Mouse (Mus musculus): ENCODE measurements around the gene Sncb.
"Not testable (repeated sequence)": the region's sequence is repeated elsewhere in the genome, so short reads cannot be mapped to it uniquely, and the experiment has no call there.

Sncb gene

DNA sequence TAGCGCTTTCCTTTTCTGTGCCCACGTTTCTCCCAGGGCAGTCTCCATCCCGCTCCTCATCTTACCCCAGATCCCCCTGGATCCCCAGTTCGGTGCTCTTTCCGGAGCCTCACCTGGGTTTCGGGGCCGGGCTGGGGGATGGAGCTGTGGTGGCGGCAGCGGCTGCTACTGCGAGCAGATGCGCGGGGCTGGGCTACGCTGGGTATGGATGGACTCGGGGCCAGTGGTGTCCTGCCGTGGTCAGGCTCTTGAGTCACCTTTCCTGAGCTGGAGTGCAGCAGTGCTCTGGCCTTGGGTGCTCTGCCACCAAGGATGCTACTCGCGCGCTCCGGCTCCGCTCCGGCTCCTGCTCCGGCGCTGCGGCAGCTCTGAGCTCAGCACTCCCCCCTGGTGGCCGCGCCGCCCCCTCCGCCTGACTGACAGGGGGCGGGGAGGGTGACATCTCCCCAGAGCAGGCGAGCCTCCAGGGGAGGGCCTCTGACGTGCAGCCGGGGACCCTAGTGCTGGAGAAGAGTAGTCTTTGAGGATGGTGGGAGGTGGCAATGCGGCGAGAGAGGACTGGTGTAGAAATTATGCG lies at the start of gene Sncb:
TSS of gene Sncb (minus strand) at position 404 of the 577 bp plus-strand sequence.
- peak; percentile 93 to 94 for DNase-seq

GRCm38 (mm10) chr13:54813381-54813780 lies 47.0 kb upstream of the Sncb start:
- no peak for DNase-seq

DNA sequence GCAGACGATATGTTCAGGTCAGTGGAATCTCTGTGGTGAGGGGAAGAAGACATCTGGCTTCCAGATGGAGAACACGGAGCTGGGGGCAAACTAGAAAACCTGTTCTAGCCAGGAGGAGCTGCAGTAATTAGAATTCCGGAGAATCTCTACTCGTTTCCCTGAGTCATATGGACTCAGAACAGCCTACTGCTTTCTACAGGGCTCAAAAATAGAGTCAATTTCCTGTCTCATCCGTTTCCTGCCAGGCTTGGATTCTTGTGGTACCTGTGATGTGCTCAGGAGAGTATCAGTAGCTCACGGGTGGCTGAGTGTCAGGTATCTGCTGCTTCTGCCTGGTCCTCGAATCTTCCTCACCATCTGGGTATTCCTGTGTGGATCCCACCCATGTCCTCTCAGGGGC lies 45.1 kb upstream of the Sncb start:
- DNase-seq, result no peak

DNA sequence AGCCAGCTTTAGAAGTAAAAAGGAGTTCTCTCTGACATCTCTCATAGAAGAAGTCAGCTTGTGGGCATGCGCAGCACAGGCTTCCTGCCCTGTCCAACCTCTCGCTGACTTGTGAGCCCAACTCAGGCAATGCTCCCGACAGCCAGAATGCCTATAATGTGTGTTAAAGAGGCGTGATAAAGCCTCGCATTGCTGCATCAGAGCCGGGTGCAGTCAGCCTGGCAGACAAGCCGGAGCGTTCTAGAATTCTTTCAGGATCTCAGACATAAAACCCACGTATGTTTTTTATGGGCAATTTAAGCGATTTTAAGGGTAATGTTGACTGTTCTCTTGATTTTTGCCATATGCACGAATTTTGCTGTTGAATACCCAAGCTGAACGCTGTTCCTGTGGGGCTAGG lies 41.7 kb upstream of the Sncb start:
- DNase-seq, result no peak

GRCm38 (mm10) chr13:54806434-54806976 lies 40.1 kb upstream of the Sncb start:
- DNase-seq, result no peak

GRCm38 (mm10) chr13:54805134-54805838 lies 38.9 kb upstream of the Sncb start:
- DNase-seq, result peak; percentile 81 to 87

DNA sequence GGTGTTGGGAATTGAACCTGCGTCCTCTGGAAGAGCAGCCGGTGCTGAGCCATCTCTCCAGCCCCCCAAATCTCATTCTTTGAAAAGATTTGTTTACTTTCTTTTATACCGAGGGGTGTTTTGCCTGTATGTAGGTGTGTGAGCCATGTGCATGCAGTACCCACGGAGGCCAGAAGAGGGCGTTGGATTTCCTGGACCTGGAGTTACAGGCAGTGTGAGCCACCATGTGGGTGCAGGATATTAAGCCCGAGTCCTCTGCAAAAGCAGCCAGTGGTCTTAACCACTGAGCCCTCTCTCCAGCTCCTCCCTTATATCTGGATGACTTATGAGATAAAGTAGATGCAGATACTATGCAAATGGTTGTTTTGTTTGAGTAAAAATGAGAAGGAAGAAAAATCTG lies 36.6 kb upstream of the Sncb start:
- no peak for DNase-seq

DNA sequence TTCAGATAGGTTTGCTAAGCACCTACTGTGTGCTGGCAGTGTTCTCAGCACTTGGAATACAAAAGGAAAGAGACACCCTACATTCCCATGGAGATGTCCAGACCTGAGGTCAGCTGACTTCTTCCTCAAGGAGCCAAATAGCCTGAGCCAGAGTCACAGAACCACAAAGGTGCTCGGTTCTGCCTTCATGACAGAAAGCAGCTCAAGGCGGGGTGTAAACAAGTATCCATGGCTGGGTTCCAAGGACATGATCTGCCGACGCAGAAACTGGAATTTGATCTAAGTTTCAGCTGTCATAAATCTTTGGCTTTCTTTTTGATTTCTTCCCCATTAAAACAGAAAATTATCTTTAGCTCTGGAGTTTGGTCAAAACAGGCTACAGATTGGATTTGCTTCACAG lies 33.8 kb upstream of the Sncb start:
- DNase-seq, result no peak

DNA sequence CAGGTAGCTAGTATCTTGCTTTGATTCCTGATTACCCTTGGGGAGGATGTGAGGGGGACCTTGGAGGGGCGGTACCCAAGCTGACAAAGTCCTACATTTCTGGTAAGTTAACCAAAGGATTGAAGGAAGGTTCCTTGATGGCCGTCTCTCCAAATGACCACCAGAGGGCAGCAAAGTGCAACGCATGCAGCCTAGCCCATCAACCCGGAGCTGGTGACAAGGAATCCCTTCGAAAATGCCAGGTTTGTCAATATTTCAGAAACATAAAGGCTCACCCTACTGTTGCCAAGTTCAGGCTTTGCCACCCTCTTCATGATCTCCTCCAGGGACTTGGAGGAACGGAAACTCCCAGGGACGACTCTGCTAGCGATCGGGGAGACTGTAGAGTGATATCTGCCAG lies 33.3 kb upstream of the Sncb start:
- DNase-seq, result peak; percentile 90 to 94

DNA sequence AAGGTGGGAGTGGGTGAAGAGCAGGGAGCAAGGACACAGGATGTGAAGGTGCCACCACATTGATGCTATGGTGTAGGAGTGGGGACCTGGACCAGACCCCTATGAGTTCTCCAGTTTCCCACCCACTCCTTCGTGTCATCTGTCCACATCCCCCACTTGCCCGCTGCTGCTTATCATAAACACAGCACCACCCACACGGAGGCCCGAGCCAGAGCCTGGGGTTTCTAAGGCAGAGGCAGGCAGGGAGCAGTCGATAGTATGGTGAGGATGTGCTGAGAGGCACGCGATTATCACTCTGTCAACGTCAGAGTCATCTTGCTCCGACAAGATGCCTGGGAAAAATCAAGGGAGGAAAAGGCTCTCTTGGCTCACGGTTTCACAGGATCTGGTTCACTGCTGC lies 32.3 kb upstream of the Sncb start:
- DNase-seq, result no peak

DNA sequence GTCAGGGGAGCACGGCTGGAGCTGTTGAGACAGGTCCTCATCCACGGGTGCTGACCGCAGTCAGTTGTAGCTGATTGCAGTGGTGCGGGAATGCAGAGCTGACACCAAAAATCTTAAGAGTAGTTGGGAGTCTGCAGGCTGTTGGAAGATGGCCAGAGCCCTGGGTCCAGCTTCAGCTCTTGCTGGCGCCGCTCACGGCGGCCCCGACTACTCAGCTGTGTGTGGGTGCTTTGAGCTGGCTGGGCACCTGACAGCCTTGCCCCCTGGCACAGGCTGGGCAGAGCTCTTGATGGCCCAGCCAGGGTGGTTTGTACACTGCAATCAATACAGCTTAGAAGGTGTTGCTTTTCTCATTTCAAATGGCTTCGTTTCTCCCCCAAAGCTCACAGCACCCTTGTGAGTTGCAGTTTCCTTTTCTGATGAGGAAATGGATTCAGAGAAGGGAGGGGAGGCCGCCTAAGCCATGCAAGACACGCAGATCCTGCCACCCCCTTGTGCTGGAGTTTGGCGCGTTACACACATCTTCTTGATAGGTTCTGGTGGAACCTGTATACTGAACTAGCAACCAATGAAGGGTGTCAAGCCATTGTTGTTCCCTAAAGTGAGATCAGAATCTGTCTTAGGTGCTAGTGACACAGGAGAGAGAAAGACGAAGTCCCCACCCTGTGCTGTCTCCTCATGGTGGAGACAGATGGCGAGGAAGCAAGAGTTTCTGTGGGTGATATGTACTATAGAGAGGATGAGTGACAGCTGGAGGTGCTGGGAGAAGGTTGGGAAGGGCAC lies 31.7 kb upstream of the Sncb start:
- no peak for DNase-seq

GRCm38 (mm10) chr13:54797356-54797755 lies 31.0 kb upstream of the Sncb start:
- DNase-seq, result peak; percentile 63 to 78

DNA sequence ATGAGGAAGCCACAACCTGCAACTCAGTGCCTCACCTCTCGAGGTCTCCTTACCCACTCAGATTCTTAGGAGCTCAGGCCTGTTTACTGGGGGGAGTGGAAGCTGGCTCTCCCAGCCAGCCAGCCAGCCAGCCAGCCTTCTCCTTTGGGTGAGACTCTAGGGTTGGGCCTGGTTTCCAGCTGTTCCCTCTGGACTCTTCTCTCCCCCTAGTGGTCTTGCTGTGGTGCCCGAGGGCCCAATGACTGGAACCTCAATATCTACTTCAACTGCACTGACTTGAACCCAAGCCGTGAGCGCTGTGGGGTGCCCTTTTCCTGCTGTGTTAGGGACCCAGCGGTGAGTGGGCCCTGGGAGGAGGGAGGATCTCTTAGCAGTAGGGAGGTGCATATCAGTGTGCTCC lies 28.4 kb upstream of the Sncb start:
- DNase-seq, result no peak

DNA sequence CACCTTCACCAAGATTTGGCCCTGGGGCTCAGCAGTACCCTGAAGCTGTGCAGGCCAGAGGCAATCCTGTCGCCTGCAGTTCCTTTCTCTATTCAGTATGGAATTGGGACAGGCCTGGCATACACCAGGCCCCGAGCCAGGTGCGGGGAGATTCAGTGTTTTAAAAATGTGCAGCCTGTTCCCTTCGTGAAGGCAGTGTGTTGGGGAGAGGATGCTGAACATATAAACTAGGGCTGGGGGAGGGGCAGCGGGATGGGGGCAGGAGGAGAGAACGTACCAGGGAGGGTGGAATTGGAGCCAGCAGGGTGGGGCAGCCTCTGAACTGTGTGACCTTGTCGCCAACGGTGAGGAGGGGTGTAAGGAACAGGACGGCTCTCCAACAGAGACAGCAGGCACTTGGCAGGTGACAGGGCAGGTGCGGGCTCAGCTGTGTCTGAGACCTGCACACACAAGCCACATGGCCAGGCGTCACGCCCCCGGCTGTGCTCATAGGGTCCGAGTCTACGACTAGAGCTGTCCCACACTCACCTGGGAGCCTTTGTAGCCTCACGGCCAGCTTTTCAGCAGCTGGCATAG lies 27.7 kb upstream of the Sncb start:
- no peak for DNase-seq

DNA sequence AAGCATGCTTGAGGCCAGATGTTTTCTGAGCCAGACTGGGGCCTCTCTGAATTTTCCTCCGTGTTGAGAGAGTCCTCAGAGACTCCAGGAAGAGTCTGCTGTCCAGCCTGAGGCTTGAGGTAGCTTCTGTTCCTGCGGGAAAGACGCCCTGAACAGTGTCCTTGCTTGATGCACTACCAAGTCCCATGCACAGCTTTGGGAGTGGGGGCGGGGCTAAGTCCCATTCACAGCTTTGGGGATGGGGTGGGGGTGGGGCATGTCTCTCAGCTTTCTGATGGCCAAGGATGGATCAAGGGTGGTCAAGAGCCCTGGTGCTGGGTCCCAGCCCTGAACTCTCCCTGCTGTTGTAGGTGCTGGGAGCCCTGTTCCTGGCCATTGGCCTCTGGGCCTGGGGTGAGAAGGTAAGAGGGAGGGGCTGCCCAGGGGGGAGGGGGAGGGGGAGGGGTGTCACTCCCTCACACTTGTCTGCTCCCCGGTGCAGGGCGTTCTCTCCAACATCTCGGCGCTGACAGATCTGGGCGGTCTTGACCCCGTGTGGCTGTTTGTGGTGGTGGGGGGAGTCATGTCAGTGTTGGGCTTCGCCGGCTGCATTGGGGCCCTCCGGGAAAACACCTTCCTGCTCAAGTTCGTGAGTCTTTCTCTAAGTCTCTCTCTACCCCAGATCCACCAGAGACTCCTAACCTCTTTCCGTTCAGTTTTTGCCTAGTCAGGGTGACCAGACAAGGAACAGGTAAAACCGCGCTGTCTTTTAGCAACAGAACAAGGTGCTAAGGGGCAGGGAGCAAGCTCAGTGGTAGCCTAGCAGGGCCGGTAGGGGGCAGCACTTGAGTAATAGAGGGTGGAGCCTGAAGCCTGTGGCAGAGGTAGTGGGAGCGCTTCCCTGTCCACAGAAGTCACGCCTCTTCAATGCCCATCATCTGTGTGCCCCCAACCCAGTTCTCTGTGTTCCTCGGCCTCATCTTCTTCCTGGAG lies 26.1 kb upstream of the Sncb start:
- DNase-seq, result peak; percentile 66 to 81

DNA sequence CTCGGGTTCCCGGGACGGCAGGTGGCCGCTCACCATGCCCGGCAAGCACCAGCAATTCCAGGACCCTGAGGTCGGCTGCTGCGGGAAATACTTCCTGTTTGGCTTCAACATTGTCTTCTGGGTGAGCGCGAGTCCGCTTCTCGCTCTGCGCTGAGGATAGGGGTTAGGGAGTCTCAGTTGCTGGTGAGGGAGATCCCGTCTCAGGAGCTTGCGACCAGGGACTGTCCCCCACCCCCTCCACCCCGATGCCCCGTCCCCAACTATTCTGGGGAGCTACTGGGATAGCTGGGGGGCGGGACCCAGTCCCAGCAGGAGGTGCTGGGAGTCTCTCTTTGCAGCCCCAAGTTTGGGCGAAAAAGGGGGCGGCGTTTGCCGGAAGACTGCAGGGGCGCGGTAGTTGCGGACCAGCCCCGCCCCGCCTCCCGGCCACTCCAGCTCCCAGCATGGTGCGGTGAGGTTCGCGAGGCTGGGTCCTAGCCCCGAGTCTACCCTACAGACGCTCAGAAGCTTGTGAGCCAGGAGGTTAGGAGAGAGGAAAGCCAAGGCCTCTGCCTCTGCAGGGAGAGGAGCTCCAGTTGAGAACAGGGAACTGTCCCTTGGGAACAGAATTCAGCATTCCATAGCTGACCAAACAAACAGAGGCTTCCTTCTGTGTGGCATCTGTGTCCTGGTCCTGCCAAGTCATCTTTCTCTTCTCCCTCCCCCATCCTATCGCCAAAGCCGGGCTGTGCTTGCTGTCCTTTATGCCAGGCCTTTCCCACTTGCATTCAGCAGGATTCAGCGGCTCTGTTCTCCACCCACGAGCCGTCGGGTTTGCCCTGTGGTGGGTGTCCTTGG lies 23.4 kb upstream of the Sncb start:
- DNase-seq, result peak; percentile 79 to 81

DNA sequence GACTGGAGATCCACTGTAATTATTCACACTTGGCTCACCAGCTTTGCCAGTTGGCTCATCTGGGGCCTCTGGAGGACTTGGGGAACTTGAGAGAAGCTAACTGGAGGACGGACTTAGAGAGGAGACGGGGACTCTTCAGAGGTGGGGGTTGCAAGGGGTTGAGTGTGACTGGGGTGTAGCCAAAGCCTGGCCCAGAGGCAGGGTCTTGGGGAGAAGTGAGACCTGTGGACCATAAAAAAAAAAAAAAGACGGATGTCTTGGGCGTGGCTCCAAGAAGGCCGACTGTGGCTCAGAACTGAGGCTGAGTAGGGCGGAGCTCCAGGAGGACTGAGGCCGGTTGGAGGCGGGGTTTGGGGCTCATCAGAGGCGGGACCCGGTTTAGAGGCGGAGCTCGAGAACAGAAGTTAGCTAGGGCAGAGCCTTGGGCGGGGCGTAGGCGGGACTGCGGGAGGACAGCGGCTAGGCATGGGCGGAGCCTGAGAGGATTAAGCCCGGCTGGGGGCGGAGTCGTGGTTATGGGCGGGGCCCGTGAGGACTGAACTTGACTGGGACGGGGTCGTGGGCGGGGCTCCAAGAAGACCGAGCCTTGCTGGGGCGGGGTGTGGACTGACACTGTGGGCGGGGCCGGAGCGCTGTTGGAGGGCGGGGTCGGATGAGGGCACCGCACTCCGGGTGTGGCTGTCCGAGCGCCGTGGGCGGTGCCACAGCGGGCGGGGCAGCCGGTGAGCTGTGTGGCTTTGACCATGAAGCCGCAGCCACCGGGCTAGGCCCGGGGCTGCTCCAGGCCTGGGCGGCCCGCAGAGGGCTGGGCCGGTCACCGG lies 22.6 kb upstream of the Sncb start, which contains the start of gene Tspan17:
TSS of gene Tspan17 (plus strand) at position 638 of the 821 bp plus-strand sequence.
- peak; percentile 93 to 96 for DNase-seq

DNA sequence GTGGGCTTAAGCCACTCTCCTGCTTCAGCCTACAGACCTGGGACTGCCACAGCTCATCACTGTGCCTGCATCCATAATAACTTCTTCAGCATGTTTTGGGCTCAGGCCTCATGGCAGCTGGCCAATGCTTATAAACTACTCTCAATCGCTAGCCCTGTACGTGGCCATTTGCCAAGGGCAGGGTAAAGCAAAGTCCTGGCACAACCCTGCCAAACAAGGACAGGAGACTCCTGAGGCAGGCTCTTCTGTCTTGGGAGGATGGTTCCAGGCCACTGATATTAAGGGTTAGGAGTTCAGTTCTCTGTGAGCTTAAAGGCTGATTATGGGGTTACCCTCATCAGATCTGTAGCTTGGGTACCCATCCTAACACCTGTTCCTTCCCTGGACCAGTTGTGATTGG lies 21.2 kb upstream of the Sncb start:
- not testable (repeated sequence) for DNase-seq

DNA sequence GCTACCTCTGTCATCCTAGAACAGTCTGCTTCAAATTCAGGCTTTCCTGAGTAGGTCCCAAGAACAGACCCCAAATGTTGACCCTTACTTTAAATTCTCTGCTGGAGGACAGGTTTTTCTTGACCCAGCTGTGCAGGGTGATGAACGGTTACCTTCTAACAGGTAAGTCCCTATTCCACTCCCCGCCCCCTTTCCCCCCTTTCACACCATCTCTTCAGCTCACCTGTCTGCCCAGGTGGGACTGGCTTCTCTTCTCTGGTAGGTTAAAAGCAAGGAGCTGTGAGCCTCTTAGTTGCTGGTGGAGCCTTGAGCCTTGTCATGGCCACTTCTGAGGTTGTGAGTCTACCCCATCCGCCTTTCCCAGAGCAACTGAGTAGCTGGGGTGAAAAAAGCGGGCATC lies 17.3 kb upstream of the Sncb start, which contains the start of gene Eif4e1b:
TSS of gene Eif4e1b (plus strand) at position 301 of the 400 bp plus-strand sequence.
- DNase-seq, result no peak

DNA sequence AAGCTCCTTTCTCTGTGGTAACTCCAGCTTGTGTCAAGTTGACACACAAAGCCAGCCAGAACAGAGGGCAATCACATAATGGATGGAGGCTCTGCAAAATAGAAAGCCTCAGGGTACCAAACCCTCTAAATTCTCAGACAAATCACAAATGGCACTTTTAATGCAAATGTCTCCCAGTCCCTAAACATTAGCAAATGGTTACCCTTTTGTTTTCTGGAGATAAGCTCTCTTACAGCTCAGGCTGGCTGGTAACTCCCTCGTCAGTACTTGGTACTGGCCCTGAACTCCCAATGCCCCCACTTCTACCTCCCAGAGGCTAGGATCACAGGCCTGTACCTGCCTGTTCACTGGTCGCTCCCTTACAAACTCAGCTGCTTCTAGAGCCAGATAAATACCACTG lies 16.8 kb upstream of the Sncb start:
- no peak for DNase-seq
